Mouse (Mus musculus) monocyte, adult 2 months (primary cell): ENCODE results near the gene Dhx29.

Experiments used
- DNase-seq, 2 experiments: peaks; one replicate each; pipeline ENCODE4 v3.0.0; 2022; ENCODE audit warnings: low spot score in 2 of 2, low read depth in 1 of 2

The Dhx29 gene

DNA sequence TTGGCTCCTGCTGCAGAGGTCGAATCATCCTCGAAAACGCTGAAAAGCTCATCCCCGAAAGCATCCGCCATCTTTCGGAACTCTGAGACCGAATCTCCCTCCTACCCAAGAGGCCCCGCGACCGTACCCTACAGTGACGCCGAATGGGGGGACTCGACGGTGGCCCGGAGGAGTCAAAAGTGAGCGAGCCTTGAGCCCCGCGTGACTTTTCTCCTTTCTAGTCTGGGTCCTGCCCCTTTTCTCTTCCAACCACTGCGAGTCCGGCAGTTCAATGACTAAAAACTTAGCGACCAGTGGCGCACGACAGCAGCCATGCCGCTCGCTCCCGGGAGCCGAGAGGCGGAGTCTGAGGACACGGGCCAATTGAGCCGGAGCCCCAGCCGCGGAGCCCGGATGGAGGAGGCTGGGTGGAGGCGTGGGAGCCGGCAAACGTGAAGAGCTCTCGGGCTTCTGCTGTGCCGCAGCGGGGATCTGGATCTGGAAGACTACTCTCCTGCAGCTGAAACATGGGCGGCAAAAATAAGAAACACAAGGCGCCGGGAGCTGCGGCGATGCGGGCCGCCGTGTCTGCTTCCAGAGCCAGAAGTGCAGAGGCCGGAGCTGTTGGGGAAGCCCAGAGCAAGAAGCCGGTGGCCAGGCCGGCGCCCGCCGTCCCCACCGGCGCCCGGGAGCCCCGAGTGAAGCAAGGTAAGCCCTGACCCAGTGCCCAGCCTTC lies at the start of gene Dhx29, which contains the start of gene Mtrex:
Dhx29 (plus strand) TSS at position 168 of the 715 bp plus-strand sequence.
Mtrex (minus strand) TSS at position 112 of the 715 bp plus-strand sequence.
- peak; percentile 96 for DNase-seq

DNA sequence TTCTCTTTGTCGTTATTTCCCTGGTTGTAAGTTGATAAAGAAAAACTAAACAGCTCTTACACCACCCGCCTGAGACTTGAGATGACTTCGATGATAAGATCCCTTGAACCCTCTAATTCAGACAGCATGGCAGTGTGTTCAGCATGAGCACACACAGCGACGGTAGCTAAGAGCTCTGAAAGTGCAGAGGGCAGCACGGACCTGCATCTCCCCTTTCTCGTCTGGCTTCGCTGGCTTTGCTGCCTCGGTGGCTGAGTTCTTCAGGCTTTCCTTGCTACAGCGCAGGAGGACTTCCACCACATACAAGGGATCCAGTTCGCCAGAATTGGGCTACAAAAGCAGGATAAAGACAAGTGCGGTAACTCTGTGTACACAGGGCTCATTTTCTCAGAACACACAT lies 40.0 kb upstream of the Dhx29 start:
- no peak for DNase-seq

DNA sequence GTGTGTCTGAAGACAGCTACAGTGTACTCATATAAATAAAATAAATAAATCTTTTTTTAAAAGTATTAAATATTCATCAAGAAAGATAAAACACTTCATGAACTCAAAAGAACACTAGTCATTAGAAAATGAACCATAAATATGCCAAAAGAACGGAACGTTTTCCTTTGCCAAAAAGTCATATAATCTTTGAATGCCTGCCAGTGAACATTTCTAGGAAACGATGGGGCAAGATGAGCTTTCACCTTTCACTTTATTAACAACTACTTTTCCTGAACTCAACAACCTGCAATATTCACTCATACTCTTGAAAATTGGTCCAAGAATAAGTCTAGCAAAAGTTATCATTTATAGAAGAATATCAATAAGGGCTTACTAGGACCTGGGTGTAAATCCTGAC lies 25.1 kb upstream of the Dhx29 start:
- DNase-seq = no peak

DNA sequence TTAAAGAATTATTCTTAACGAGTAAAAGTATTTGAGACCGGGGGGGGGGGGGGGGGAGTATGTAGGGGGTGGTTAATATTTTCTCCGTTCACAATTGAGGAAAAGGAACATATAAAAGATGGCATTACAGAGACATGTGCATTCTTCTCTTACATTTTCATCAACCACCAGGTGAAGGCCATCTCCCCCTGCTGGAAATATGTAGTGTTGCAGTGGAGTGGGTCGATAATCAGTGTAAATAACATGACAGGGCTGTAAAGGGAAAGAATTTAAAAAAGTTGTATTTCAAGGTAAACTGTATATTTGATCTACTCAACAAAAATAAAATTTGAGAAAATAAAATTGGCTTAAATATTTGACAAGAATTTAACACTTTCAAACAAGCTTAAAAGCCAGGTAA lies 17.6 kb upstream of the Dhx29 start:
- DNase-seq = no peak

DNA sequence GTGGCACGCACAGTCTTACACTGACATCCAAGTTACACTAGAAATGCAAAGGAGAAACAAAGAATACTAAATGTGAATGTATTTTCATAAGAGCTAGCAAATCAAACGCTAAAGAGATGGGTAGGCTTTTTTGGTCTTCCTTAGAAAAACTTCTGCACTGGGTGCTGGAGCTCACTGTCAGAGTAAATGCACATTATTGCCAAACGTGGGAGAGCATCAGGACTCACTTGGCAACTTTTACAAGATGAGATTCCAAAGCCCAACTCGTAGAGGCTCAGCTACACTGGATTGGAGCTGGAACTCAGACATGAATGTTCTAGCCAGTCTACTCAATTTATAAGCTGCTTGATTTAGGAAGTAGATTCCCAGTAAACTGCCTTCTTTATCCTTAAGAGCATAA lies 16.8 kb upstream of the Dhx29 start:
- DNase-seq = no peak

DNA sequence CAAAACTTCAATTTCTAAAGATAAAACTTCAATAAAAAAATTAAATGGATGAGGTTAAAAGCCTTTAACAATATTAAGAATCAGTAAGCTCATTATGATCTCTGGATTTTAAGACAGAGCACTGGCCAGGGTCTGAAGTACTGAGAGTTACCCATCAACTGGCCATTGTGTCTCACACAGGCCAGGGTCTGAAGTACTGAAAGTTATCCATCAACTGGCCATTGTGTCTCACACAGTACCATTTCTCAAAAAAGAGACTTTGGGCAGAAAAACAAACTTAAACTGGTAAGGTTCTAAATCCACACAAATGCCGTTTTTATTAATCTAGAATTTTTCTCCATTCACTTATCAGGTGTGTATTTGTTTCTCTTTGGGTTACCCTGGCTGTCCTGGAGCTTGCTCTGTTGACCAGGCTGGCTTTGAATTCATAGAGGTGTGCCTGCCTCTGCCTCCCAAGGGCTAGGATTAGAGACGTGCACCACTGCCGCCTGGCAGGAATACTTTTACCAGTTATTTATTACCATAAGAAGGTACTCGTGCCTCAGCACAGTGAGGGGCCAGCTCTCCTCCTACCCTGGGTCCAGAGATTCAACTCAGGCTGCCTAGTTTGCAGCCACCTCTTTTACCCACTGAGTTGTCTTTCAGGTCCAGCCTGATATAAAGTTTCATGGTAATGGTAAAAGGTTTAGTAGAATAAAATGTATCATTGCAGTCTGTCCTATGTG lies 8.0 kb upstream of the Dhx29 start:
- no peak for DNase-seq

DNA sequence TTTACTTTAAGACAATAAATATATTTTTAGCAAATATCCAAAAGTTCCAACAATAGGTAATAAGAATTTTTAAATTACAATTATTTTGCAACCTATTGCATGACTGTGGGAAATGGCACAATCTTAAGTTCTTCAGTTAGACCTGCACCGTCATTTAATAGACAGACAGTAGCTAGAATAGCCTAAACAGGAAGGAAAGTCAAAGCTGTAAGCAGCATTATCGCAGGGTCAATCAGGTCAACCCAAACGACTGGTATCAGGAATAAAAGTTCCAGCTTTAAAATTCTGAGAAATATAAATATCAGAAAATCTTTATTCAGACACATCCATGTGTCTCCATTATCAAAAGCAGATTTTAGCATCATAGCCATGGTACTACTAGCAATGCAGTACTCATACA lies 6.3 kb upstream of the Dhx29 start:
- DNase-seq = no peak

DNA sequence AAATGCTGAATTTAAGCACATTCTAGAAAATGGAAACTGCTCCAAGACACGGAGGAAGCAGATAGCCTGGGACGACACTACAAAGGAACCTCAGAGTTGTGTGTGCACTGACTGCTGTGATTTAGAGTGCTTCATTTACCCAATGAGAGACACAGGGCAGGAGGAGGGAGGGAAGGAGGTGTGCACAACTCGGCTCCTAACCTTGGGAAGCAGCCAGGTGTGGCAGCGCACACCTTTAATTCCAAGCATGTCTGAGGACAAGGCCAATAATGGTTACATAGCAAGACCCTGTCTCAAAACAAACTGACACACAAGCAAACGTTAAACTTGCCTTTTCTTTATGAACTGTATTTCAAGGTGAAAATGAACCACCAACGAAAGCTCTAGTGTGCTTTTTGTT lies 2.0 kb upstream of the Dhx29 start:
- DNase-seq = no peak

DNA sequence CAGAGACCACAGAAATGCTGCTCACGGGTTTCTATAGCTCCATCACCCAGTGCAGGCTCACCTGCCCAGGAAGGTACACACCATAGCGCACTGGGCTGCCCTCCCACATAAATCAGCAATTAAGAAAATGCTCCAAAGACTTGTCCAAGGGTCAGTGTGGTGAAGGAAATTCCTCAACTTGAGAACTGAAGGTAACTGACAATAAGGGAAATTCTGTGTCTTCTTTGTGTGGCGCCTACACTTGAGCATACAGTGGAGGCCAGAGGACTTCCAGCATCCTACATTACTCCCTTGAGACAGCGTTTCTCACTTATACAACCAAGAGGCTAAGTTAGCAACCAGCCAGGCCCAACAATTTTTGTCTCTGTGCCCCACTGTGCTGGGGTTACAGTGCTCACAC lies 1.3 kb upstream of the Dhx29 start:
- no peak for DNase-seq

DNA sequence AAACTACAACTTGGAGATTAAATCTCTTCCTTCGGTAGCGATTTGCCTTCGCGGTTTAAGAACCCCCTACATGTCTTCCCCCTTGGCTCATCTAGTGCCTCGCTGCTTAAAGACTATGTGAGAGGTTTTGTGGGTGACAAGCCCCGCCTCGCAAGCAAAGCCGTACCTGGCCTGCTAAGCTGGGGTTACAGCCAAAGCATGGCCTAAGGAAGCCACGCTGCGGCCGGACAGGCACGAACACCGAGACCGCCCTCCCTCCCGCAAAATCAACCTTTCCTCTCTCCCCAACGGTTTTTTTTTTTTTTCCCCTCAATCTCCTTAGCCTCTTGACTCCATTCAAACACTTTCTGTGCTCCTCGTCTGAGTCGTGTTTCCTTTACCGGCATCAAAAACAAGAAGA lies 458 bp upstream of the Dhx29 start:
- no peak for DNase-seq

DNA sequence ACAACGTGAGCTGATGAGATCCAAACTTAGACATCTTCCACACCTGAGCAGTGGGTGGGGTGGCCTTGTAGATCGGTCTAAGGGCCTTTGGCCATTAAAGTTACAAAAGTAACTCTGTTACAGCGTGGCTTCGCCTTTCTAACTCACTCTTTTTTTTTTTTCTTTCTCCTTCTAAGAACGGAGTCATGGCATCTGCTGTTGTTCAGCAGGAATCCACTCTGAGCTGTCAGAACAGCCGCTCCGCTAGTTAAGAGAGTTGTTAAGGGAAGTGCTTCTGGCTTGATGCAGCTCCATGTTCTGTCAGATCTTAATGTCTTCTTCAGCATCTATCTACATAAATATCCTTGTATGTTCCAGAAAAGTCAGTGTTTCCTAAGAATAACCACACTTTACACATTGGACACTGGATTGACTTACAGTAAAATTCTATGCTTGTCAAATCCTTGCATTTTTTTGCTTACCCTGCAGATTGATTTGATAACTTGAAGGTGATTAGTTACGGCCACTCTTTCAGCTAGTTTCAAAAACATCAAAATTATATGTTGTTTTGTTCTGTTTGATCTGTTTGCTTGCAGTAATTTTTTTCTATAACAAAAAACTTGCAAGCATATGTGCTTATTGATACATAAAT lies 899 bp downstream of the Dhx29 start:
- no peak for DNase-seq

DNA sequence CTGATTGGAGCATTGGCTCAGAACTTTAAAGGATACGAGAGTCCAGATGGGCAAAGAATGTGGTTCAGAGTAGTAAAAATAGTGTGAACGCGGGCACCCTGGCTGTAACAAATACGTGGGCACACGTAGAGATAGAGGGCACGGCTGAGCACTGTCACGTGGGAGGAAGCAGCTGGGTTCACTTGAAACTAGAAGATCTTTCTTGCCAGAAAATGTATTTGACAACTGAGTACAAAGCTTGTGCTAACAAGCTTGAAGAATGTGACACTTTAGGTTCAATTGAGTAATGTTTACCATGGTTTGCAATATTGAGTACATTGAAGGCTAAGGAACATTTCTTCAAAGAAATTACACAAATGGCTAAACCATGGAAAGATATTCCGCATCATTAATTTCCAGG lies 10.9 kb downstream of the Dhx29 start:
- DNase-seq = no peak

DNA sequence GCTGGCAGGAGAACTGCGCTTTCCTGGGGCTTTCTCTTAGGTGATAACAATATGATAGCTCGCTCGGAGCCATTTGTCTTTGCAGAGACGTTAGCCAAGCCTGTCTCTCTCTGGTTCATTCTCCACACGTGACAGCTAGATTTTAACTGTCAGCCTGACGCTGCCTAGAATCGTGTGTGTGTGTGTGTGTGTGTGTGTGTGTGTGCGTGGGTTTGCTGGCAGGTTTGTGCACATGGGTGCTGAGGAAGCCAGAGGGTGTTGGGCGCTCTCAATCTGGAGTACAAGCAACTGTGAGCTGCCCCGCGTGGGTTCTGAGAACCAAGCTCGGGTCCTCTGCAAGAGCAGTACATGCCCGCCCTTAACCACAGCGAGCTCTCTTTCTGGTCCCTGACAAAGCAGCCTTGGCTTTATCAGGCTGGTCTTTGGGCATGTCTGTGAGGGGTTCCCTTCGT lies 14.7 kb downstream of the Dhx29 start:
- DNase-seq = no peak

DNA sequence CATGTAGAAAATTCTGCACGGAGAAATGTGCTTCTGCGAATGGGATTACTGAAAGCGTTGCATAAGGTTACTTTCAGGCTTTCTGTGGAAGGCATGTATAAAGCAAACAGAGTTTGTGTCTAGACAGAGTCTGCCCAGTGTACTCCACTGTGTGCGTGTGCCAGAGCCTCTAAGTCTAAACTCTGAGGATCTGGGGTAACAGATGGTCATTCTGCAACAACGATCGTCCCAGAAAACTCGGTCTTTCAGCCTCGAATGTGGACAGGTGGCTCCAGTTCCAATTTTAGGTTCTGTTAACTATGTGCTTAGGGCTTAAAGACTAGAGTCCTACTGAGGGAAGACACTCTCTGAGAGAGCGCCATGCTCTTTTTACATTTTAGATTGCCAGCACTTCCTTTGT lies 18.1 kb downstream of the Dhx29 start:
- no peak for DNase-seq

DNA sequence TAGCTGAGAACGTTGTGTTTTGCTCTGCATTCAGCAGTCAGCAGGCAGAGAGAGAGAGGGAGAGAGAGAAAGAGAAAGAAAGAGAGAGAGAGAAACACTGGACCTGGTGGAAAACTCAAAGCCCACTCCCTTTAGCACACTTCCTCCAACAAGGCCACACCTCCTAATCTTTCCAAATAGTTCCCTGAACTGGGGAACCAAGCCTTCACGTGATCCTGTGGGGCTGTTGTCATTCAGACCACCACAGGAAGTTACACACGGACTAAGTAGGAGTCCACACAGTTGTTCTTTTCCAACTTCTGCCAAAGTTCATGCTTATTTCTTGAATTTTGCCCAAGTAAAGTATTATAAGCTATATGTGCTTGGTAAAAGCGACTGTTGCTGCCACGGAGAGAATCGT lies 18.6 kb downstream of the Dhx29 start:
- DNase-seq = no peak

DNA sequence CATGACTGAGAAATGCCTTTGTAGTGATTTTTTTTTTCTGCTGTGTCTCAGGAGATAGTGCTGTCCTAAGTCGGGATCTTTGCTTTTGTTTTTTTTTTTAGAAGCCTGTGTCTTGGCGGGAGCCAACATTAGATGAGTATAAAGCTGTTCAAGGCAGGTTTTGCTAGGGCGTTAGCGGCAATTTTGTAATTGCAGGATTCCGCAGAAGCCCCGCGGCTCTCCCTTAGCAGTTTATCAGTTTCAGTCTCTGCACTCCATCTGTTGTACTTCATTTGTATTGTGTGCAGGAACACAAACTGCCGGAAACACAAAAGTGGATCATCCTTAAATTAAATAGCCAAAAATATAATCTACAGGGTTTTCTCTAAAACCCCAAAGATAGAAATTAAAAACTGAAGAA lies 26.8 kb downstream of the Dhx29 start:
- DNase-seq = no peak

DNA sequence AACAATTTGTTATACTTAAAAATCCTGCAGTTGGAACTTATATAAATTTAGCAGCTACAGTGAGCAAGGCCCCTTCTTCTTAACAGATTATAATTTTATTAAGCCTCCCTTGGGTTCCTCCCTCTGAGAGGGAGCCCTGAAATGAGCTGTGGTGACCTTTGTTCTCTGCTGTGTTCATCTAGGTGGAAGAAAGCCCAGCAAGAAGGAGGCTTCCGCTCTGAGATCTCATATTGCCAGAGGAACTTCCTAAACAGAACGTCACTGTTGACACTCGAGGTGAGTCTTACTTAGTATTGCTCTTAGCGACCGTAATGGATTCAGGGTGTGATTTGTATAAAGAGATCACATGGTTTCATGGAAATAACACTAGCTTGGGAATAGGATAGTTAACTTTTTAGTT lies 35.8 kb downstream of the Dhx29 start:
- DNase-seq = no peak

DNA sequence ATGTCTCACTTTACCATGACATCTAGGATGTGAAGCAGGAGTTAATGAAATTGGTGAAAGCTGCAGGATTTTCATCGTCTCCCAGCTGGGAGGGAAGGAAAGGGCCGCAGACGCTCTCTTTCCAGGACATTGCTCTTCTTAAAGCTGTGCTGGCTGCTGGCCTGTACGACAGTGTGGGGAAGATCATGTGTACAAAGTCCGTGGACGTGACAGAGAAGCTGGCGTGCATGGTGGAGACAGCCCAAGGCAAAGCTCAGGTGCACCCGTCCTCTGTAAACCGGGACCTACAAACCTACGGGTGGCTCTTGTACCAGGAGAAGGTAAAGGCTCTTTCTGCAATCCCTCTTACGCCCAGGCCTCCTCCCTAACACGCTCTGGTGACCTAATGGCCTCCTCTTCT lies 37.2 kb downstream of the Dhx29 start:
- no peak for DNase-seq

DNA sequence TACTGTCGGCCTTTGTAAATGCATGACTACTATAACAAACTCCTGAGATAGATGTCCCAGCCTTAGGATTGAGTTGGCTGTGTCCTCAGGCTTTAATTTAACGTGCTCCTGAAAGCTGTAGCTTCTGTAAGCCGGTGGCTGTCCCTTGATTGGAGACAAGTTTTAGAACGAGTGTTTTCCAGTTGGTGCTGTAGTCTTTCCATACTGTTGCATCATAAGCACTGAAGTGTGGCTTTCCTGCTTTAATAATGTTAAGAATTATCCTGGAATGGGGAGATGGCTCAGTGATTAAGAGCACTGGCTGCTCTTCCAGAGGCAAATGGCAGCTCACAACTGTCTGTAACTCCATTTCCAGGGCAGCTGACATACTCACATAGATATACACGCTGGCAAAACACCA lies 40.0 kb downstream of the Dhx29 start:
- no peak for DNase-seq

DNA sequence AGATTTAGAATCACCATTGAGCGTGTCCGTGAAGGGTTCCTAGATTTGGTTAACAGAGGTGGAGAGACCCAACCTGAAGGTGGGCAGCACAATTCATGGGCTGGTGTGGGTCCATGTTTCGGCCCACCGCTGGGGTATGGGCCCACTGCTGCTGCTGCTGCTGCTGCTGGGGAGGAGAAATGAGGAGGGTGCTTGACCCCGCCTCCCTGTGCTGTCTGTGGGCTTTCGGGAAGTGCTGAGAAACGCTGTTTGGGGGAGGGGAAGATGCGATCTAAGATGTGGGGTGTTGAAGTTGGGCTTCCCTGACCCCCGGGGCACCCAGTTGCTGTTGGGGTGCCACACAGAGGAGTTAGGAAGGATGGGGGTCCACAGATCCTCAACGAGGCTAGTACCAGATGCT lies 49.5 kb downstream of the Dhx29 start:
- no peak for DNase-seq

DNA sequence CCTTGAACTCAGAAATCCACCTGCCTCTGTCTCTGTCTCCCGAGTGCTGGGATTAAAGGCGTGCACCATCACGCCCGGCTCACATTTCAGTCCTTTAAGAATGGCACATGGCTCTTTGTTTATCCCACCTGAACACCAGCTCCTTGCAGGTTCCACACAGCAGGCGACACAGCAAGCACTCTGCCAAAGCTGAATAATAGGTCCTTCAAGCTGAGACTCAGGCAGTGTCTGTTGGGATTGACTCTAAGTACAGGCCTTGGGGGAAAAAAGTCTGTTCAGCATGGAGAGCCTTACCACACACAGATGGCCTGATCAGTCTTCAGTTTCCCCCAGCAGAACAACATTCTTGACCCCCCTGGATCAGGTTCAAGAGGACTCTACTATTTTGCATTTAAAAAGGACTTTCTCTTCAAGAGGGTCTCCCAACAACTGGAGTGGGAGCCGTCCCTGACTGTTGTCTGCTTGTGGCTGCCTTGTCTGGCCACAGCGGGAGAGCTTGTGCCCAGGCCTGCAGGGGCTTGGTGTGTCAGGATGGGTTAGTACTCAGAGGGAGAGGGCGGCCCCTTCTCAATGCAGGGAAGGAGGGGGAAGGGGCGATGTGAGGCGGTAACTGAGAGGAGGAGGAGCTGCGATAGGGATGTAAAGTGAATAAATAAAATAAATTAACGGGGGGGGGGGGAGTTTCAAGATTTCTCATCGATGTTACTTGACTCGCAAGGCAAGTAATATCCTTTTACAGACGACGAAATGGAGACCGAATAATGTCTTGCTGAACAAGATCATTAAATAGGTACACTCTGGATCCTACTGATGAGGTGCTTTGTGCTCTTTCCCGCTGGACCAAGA lies 58.6 kb downstream of the Dhx29 start:
- no peak for DNase-seq
